Mouse (Mus musculus) right cerebral cortex, adult 18-20 months (tissue): ENCODE results near the gene Gm16503.
"Not testable (repeated sequence)": the region's sequence is repeated elsewhere in the genome, so short reads cannot be mapped to it uniquely, and the experiment has no call there.

Experiments used
- DNase-seq: peaks from one replicate; pipeline ENCODE4 v3.0.0; 2022; ENCODE audit warnings: mixed read lengths

The Gm16503 gene

DNA sequence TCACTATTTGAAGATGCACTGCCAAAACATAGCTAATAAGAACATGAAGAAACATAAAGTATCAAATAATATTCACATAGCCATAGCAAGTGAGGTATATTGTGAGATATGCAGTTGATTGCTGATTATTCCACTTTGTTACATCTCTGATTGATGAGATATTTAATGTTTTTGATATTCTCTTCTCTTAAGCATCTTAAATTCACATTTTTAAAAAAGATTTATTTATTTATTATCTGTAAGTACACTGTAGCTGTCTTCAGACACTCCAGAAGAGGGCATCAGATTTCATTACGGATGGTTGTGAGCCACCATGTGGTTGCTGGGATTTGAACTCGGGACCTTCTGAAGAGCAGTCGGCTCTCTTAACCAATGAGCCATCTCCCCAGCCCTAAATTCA lies at the start of gene Gm16503:
Gene Gm16503 (plus strand): TSS at position 301 of the 400 bp plus-strand sequence.
- not testable (repeated sequence) for DNase-seq

DNA sequence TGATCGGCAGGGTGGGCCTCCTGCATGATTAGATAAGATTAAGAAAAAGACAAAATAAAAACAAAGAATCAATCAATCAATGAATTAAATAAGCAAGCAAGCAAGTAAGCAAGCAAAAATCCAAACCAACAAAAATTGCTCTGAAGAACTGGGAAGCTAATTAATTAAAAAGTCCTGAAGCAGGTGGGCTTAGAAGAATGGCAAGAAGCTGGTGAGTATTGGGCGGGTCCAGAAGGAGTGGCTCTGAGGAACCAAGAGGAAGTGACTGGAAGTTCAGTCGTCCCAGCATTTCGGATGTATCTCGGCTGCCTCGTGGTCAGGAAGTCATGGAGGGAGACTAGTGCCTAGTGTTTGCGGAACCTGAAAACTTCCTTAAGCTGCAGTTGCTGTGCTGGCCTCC lies 47.9 kb upstream of the Gm16503 start, which contains the start of gene Zfp982:
Gene Zfp982 (plus strand): TSS at position 301 of the 400 bp plus-strand sequence.
- DNase-seq = not testable (repeated sequence)

DNA sequence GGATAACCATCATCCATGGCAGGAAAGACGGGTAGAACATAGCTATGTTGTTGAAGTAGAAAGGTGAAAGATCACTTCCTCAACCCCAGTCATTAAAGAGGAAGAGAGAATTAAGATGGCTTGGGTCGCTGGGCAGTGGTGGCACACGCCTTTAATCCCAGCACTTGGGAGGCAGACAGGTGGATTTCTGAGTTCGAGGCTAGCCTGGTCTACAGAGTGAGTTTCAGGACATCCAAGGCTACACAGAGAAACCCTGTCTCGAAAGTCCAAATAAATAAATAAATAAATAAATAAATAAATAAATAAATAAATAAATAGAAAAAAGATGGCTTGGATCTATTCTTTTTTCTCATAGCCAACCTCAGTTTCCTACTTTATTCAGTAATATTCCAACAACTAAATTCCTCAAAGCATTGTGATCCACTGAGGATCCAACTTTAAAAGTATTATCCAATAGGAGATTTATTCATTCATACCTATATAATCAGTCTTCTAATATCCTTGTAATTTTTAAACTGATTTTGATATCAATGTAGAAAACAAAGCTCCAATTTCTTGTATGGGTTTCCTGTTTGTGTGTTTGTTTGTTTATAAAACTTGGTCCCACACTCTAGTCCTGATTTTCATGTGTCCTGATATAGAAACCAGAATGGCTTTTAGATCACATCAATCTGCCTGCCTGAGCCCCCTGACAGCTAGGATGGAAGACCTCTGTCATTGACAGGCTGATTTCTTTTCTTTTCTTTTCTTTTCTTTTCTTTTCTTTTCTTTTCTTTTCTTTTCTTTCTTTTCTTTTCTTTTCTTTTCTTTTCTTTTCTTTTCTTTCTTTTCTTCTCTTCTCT lies 41.0 kb upstream of the Gm16503 start:
- DNase-seq = not testable (repeated sequence)

DNA sequence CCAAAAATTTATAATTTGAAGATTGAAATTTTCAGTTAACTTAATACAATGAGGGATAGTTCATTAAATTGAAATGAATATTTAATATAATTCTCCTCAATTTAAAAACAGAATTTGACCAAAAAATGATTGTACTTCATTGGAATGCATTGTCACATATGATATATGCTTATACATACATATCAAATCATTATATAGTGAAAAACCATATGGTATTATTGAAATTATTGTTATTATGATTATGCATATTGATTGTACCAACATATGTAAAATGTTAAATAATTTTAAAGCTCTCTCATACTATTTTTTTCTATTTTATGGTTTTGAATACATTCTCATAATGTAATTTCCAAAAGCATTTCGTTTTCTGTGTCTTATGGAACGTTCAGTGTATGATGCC lies 30.8 kb upstream of the Gm16503 start:
- no peak for DNase-seq

DNA sequence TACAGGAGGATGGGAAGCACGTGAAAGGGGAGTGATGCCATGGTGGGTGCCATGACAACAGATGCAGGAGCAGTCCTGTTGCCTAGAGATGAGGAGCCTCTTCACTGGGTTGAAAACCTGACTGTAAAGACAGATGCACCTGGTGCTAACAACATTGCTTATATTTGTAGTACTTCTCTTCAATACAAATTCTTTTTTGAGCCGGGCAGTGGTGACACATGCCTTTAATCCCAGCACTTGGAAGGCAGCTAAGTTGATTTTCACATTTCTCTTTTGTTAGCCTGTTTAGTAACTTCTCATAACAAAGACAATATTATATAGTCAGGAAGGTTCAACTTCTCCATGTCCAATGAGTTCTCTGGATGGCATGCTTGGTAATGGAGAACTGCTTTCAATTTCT lies 21.0 kb upstream of the Gm16503 start:
- DNase-seq = no peak

DNA sequence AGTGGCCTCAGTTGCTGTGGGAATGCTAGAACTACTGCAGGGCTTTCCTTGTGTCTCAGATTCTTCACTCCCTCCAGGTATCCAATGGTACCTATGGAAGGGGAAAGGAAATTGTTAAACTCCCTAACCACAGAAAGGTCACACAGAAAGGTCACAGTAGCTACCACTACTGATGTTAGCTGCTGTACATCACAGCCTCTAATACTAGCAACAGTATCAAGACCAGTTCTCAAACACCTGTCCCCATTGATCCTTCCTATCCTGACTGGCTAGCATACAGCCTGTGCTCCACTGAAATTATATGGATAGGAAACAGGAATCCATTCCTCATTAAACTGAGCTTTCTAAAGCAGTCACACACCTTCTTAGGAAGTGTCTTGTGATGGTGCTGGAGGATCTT lies 19.9 kb upstream of the Gm16503 start:
- no peak for DNase-seq

DNA sequence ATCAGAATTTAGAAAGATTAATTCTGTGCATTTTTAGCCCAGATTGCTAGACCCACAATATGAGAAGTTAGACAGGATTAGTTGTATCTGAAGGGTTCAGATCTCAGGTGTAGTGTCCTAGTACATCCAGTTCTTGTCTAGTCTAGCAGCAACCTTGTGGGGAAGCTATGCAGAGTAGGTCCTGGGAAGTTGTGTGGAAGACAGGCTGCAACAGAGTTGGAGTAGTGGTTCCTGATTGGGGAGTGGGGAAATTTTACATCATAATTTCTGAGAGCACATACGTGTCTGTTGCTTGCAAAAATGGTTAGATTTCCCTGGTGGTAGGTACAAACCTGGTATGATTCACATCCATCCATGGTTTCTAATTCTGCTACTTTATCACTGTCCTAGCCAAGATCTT lies 14.9 kb upstream of the Gm16503 start:
- no peak for DNase-seq

DNA sequence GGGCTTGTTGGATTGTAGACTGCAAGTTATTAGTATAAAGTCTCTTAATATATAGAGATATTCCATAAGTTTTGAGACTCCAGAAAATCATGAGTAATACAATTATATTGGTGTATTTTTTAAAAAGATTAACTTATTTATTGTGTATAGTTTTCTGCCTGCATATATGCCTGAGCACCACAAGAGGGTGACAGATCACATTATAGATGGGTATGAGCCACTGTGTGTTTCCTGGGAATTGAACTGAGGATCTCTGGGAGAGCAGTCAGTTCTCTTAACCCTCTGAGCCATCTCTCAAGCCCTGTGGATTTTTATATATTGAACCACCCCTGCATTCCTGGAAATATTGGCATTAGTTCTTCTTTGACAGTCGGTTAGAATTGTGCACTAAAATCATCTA lies 9.7 kb upstream of the Gm16503 start:
- DNase-seq = no peak

DNA sequence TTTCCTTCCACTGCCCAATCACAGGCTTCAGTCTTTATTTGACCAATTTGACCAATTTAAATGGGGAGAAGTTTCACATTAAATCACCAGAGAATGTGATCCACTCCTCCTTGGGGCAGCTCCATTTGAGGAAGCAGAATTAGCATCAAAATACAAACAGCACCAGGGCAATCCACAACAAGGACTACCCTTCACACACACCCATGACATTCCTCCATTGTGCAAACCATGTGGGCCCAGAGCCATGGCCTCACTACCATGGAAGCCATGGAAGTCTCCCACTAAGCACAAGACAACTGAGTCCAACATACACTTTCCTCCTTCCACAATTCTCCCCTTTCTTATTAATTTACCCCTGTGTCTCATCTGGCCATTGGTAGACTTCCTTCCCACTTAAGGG lies 4.1 kb upstream of the Gm16503 start:
- not testable (repeated sequence) for DNase-seq

DNA sequence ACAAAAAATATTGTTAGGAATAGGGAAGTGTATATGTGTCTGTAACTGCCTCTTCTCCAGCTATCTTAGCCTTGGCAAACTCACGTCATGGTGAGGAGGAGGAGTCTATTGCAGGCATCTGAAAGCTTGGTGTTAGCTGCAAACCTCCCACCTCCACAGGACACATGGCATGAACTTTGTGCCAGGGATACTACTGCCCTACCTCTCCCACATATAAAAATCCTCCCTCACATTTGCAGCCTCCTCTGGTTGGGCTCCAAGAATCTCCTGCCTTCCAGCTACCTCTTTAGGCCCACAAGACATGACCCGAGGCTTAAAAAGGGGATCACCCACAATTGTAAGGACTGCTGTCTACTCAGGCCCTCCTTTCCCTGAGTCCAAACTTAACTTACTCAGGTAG lies 2.3 kb upstream of the Gm16503 start:
- DNase-seq = no peak

DNA sequence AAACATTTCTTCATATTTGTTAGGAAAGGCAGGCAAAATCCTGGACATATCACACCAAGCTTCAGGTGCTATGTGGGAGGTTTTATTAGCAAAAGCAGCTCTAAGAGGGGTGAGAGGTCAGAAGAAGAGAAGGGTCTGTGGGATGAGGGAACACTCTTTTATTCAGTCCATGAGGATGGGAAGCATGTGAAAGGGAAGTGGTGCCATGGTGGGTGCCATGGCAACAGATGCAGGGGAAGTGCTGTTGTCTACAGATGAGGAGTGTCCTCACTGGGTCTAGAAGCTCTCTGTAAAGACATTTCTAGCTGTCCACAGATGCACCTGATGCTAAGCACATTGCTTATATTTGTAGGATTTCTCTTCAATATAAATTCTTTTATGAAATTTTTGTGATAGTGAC lies 1.1 kb downstream of the Gm16503 start:
- DNase-seq = no peak

DNA sequence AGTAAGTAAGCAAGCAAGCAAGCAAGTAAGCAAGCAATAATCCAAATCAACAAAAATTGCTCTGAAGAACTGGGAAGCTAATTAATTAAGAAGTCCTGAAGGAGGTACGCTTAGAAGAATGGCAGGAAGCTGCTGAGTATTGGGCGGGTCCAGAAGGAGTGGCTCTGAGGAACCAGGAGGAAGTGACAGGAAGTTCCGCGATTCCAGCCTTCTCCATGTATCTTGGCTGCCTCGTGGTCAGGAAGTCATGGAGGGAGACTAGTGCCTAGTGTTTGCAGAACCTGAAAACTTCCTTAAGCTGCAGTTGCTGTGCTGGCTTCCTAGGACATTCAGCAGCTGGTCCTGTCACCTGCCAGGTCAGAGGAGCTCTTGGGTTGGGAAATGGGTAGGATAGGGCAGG lies 13.1 kb downstream of the Gm16503 start, which contains the start of gene Zfp985:
Gene Zfp985 (plus strand): TSS at position 207 of the 400 bp plus-strand sequence.
- not testable (repeated sequence) for DNase-seq

DNA sequence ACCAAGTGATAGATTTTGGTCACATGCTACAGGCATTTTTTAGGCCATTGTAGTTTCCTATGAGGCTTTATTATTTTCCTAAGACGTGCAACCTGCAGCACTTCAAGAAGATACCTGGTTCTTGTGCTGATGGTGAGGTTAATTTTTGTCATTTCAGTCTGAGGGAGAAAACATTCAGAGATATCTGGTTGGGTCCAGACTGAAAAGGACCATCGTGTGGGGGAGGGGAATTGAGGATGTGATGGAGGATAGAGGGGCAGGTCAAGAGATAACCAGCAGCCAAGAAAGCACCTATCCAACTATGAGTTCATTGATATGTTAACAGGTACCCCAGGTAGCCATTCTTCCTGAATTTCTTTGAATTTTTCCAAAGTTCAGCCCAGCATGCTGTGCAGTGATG lies 14.3 kb downstream of the Gm16503 start:
- not testable (repeated sequence) for DNase-seq

DNA sequence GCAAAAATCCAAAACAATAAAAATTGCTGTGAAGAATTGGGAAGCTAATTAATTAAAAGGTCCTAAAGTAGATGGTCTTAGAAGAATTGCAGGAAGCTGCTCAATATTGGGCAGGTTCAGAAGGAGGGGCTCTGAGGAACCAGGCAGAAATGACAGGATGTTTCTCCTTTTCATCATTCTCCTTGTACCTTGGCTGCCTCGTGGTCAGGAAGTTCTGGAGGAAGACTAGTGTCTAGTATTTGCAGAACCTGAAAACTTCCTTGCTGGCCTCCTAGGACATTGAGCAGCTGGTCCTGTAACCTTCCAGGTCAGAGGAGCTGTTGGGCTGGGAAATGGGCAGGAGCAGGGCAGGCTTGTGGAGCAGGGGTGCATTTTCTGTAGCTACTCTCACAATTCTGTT lies 16.9 kb downstream of the Gm16503 start:
- not testable (repeated sequence) for DNase-seq

DNA sequence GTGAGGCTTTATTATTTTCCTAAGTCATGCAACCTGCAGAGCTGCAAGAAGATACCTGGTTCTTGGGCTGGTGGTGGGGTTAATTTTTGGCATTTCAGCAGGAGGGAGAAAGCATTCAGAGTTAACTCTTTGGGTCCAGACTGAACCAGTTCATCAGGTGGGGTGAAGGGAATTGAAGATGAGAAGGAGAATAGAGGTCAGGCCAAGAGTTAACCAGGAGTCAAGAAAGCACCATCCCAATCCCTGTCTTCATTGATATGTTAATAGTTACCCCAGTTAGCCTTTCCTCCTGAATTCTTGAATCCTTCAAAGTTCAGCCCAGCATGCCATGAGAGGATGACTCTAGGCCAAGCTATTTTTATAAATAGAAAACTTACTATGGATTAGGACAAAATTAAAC lies 18.0 kb downstream of the Gm16503 start:
- DNase-seq = not testable (repeated sequence)

DNA sequence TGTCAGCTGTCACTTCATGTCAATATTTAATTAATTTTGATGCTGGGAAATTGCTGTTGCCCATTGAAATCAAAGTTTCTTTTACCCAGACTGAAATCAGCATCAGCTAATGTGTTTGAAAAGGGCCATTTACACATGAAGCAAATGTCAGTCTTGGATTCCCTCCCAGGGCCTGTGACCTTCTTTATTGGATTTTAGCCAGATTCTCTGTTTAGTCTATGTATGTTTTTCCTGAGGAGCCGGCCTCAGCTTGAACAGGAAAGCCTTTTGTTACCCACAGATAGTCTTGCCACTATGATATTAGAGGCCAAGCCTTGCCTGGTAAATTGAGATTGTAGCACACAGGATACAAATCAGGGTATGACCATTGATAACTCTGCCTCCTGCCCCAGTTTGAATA lies 19.1 kb downstream of the Gm16503 start:
- DNase-seq = not testable (repeated sequence)

DNA sequence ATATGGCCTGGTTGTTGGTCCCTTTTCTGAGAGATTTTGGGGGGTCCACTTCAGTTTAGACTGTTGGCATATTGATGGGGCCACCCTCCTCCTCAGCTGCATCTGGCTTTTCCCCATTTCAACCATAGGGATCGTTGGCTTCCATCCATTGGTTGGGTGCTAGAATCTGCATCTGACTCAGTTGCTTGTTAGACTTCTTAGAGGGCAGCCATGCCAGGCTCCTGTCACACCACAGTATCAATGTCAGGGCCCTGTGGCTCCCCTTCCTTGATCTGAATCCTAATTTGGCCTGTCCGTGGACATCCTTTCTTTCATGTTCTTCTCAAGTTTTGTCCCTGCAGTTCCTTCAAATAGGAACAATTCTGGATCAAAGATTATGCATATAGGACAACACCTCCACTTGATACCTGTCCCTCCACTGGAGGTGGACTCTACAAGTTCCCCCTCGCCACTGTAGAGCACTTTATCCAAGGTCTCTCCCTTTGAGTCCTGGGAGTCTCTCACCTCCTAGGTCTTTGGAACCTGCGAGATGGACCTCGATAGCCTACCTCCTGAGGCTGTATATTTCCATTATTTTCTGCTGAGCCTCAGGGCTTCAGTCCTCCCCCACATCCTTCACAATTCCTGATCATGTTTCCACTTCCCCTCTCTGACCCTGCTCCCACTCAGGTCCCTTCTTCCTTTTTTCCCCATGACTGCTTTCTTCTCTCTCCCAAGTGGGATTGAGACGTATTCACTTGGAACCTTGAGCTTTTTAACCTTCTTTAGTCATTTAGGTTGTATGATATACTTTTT lies 25.6 kb downstream of the Gm16503 start:
- no peak for DNase-seq

DNA sequence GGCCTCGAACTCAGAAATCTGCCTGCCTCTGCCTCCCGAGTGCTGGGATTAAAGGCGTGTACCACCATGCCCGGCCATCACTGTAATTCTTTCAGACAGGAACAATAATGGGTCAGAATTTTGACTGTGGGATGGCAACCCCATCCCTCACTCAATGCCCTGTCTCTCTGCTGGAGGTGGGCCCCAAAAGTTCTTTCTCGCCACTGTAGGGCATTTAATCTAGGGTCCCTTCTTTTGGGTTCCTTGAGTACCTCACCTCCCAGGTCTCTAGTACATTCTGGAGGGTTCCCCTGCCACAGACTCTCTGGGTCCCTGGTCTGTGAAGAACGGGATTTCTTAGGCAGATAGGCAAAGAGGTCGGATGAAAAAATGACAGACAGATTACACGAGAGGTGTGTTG lies 31.1 kb downstream of the Gm16503 start:
- DNase-seq = not testable (repeated sequence)

DNA sequence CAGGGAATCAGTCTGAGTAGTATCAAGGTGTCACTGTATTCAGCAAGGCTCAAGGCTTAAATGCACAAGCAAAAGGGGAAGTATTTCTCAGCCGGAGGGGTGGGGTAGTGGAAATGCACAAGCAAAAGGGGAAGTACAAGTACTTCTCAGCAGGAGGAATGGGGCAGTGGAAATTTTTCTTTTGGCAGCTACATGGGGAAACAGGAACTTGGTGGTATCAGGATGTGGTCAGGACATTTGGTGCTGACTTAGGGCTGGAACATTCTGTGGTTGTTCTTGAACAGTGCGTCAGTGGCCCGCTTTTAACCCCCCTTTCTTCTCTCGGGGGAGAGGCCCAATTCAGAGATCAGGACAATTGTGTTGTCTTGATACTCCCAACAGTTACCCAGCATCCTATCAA lies 39.4 kb downstream of the Gm16503 start:
- not testable (repeated sequence) for DNase-seq

DNA sequence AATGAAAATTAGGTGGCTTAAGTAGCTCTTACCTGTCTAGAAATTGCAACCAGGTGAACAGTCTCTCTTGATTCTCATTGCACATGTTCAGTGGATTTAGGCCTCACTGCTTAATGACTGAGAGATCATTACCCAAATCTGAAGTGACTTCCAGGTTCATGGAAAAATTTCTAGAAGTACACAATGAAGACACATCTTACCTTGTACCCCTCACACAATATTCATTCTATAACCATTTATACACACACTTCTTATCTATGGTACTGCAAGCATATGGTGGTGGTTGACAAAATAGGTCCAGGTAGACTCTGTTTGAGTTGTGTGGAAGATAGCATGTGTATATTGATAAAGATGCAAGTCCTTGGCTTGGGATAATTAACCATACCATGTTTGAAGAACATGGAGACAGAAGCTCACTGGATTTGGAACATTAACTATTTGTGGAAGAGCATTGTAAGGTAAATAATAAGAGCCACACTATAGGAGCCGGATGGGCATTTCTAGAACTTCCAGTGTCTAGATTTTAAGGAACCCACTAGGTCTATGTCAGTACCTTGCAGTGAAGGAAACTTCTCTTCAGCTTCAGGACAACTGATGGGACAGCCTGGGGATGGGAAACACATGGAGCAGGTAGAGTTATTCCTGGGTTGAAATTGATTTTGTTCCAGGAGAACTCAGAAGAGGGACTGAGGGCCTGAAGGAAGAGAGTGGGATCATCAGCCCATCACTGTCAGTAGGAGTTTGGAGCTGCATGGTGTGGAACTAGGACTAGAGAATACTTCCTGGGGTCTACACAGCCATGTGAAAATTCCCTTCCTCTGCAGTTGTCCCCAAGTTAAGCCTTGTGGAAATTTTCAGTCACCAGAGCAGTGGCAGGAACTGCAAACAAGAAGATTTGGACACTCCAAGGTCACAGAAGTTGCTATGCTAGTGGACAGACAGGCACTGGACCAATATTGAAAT lies 46.8 kb downstream of the Gm16503 start:
- DNase-seq = no peak
